9 mouse cellular contexts compared by ENCODE assay signal in genomic region chr2:30444006-30444405, GRCm38 (mm10). TPM values are rescaled to one million over a fixed set of nuclear protein-coding genes. Genes with fewer than 3 reads are reported as not detected.
DNase-seq lines count a peak whose midpoint lies in the region; ATAC-seq and TF ChIP-seq lines count a peak whose summit lies in the region.
"Had no signal": no experiment of that assay in that cellular context is flagged by ENCODE, and none has a peak within 500 bp of the region (broad histone marks: within the 10 kb centered on the region; RNA-seq: fewer than 3 reads in every experiment).

No protein-coding gene starts in this region.

- peak overlapping the region; percentile 70; the same call in 1 of the 2 replicates for H3K4me2 ChIP-seq in lung, embryonic 15.5 days
- H3K4me2 ChIP-seq in intestine, embryonic 14.5 days (ENCODE audit: low read length) = peak overlapping the region; percentile 75
- H3K4me2 ChIP-seq in myocyte (ENCODE audit: low read depth) = peak overlapping the region; percentile 80

- no peak overlapping the region for H3K9ac ChIP-seq in heart, adult 2 months (ENCODE audit: low read depth, low read length)
- peak overlapping the region; percentile 23; the same call in 1 of the 2 replicates for H3K9ac ChIP-seq in lung, embryonic 15.5 days
- 0 out of 2 replicates have a peak overlapping the region, but pooled peaks have one; percentile 17 for H3K9ac ChIP-seq in intestine, embryonic 14.5 days (ENCODE audit: low read length)

- H3K27me3 ChIP-seq in heart, adult 2 months (ENCODE audit: control insufficient read depth, insufficient read depth, low read length) = no peaks in the 10 kb centered on the region
- no peaks in the 10 kb centered on the region for H3K27me3 ChIP-seq in lung, embryonic 15.5 days
- no peaks in the 10 kb centered on the region for H3K27me3 ChIP-seq in intestine, embryonic 14.5 days (replicated peaks; ENCODE audit: control insufficient read depth, insufficient read depth, low read length)
- no peaks in the 10 kb centered on the region for H3K27me3 ChIP-seq in myocyte (ENCODE audit: control insufficient read depth, insufficient read depth, insufficient read length)

- TF ChIP-seq POLR2A in heart, adult 2 months (IDR thresholded peaks at IDR 0.05; ENCODE audit: insufficient read depth, low read depth, low read length) = no peak
- no peak for TF ChIP-seq POLR2A in myocyte (IDR thresholded peaks at IDR 0.05; ENCODE audit: insufficient read length, low read depth)

- DNase-seq in heart, adult 2 months = no peak
- DNase-seq in heart, postnatal 25 days (ENCODE audit: low spot score) = no peak
- no peak for DNase-seq in lung, postnatal 25 days (ENCODE audit: low spot score)
- no peak for DNase-seq in intestine, embryonic 14.5 days (ENCODE audit: low spot score)
- no peak for DNase-seq in right cerebral cortex, adult 18-20 months
- DNase-seq: thymus, adult 18-20 months had no signal

- intact Hi-C loops in heart, adult 2 months (cut with DNase I) = loop anchor here (5.0 kb wide), 1 partner anchor 103 kb away; no protein-coding TSS in a partner anchor
- intact Hi-C loops in heart, postnatal 25 days (cut with DNase I) = no loop called here

- peak overlapping the region; percentile 97 for H3K27ac ChIP-seq in heart, adult 2 months
- peak overlapping the region; percentile 99 for H3K27ac ChIP-seq in lung, embryonic 15.5 days
- H3K27ac ChIP-seq in intestine, embryonic 14.5 days (ENCODE audit: low read depth) = peak overlapping the region; percentile 100

- no peak for TF ChIP-seq CTCF in heart, adult 2 months (IDR thresholded peaks at IDR 0.05)

- H3ac ChIP-seq in myocyte (ENCODE audit: control insufficient read depth, insufficient read length) = no peak overlapping the region

- peaks cover 20% of the 10 kb centered on the region for H3K36me3 ChIP-seq in heart, adult 2 months (ENCODE audit: control insufficient read depth, insufficient read depth, low read length)
- H3K36me3 ChIP-seq in lung, embryonic 15.5 days = peaks cover 46% of the 10 kb centered on the region
- peaks cover 57% of the 10 kb centered on the region for H3K36me3 ChIP-seq in intestine, embryonic 14.5 days (ENCODE audit: control insufficient read depth, insufficient read depth, low read length)
- peaks cover 9% of the 10 kb centered on the region for H3K36me3 ChIP-seq in myocyte (ENCODE audit: control insufficient read depth, insufficient read depth)

- H3K4me3 ChIP-seq in heart, adult 2 months = no peak overlapping the region
- no peak overlapping the region for H3K4me3 ChIP-seq in lung, embryonic 15.5 days
- peak overlapping the region; percentile 0; the same call in 1 of the 2 replicates for H3K4me3 ChIP-seq in intestine, embryonic 14.5 days (ENCODE audit: low read depth, low read length)
- no peak overlapping the region for H3K4me3 ChIP-seq in myocyte

- no peaks in the 10 kb centered on the region for H3K79me2 ChIP-seq in heart, adult 2 months (replicated peaks; ENCODE audit: control insufficient read depth, insufficient read depth, low read length)
- peaks cover 13% of the 10 kb centered on the region for H3K79me2 ChIP-seq in myocyte (ENCODE audit: control insufficient read depth, insufficient read depth)

- peaks cover 71% of the 10 kb centered on the region for H3K4me1 ChIP-seq in heart, adult 2 months (ENCODE audit: control insufficient read depth, insufficient read depth, low read length)
- peaks cover 75% of the 10 kb centered on the region for H3K4me1 ChIP-seq in lung, embryonic 15.5 days
- H3K4me1 ChIP-seq in intestine, embryonic 14.5 days (replicated peaks; ENCODE audit: control insufficient read depth, insufficient read depth, low read length) = peaks cover 62% of the 10 kb centered on the region

- no peak for ATAC-seq in lung, embryonic 15.5 days (ENCODE audit: borderline replicate concordance, extremely low read depth, low FRiP score, low TSS enrichment)
- ATAC-seq in intestine, embryonic 14.5 days (replicated peaks; ENCODE audit: low FRiP score, low TSS enrichment, low read depth) = no peak
- no peak for ATAC-seq in megakaryocyte-erythroid progenitor cell, adult 5-6 weeks (replicated peaks; ENCODE audit: low FRiP score, low TSS enrichment, poor library complexity, severe bottlenecking)

- WGBS in heart, adult 2 months = 35% methylated on average over 5 of the region's 5 CpGs
- 37% methylated on average over 5 of the region's 5 CpGs for WGBS in lung, embryonic 15.5 days
- 34% methylated on average over 5 of the region's 5 CpGs for WGBS in intestine, embryonic 14.5 days

- TF ChIP-seq EP300 in heart, adult 2 months (IDR thresholded peaks at IDR 0.05; ENCODE audit: insufficient read depth, low read depth, low read length) = no peak

- H3K9me3 ChIP-seq in lung, embryonic 15.5 days = no peaks in the 10 kb centered on the region
- H3K9me3 ChIP-seq in intestine, embryonic 14.5 days (ENCODE audit: control insufficient read depth, low read length) = no peaks in the 10 kb centered on the region

TF ChIP-seq in myocyte, 11 proteins besides CTCF, POLR2A, EP300 and RAD21:
- no peak for TF ChIP-seq USF1 (IDR thresholded peaks at IDR 0.05; ENCODE audit: low read depth)
- no peak for TF ChIP-seq MYOD1 (IDR thresholded peaks at IDR 0.05; ENCODE audit: control insufficient read depth in 1 of 3, insufficient read length in 2 of 3, low read depth in 2 of 3)
- no peak for TF ChIP-seq POLR2AphosphoS2 (IDR thresholded peaks at IDR 0.05; ENCODE audit: insufficient read length, low read depth)
- no peak for TF ChIP-seq MAX (IDR thresholded peaks at IDR 0.05; ENCODE audit: low read depth)
- TF ChIP-seq E2F4 (IDR thresholded peaks at IDR 0.05; ENCODE audit: insufficient read depth) = no peak
- TF ChIP-seq TCF3 (IDR thresholded peaks at IDR 0.05; ENCODE audit: insufficient read length, low read depth) = no peak
- no peak for TF ChIP-seq TCF12 (IDR thresholded peaks at IDR 0.05; ENCODE audit: insufficient read depth, poor library complexity, severe bottlenecking)

RNA-seq across cellular contexts. Expression of gene Ptpa, which starts 28.2 kb away (rescaled TPM):
- total RNA-seq in heart, adult 2 months (2021) = 10 to 100 TPM; 82.7 to 91.2 TPM
- polyA plus RNA-seq in heart, adult 2 months (2012; rRNA removed) = 88.7 and 107 TPM in 2 replicates
- 10 to 100 TPM; 91.2 to 92.3 TPM for total RNA-seq in heart, postnatal 25 days (2021)
- 164 and 165 TPM in 2 replicates for polyA plus RNA-seq in lung, embryonic 15.5 days (2015; fragmentation: Nextera tagmentation; extraction: Ambion mirVana)
- polyA plus RNA-seq in intestine, embryonic 14.5 days (2014; fragmentation: Nextera tagmentation; extraction: Ambion mirVana) = 76.6 and 78.2 TPM in 2 replicates
- 151 TPM for polyA plus RNA-seq in myocyte (2012; fragmentation: generic; extraction: Trizol)
- 228 and 237 TPM in 2 replicates for total RNA-seq in megakaryocyte-erythroid progenitor cell, adult 5-6 weeks (2014; fragmentation: Nextera tagmentation)
- total RNA-seq in megakaryocyte-erythroid progenitor cell, adult 5-6 weeks (2017) = 74.1 and 93.5 TPM in 2 replicates

RNA-seq across cellular contexts. Expression of gene Crat, which starts 28.4 kb away (rescaled TPM):
- total RNA-seq in heart, adult 2 months (2021) = 100 to 1,000 TPM; 452 to 542 TPM
- polyA plus RNA-seq in heart, adult 2 months (2012; rRNA removed) = 695 and 713 TPM in 2 replicates
- total RNA-seq in heart, postnatal 25 days (2021) = 100 to 1,000 TPM; 433 to 486 TPM
- polyA plus RNA-seq in lung, embryonic 15.5 days (2015; fragmentation: Nextera tagmentation; extraction: Ambion mirVana) = 32.0 and 34.1 TPM in 2 replicates
- 22.6 and 25.3 TPM in 2 replicates for polyA plus RNA-seq in intestine, embryonic 14.5 days (2014; fragmentation: Nextera tagmentation; extraction: Ambion mirVana)
- 42.2 TPM for polyA plus RNA-seq in myocyte (2012; fragmentation: generic; extraction: Trizol)
- 24.3 and 29.2 TPM in 2 replicates for total RNA-seq in megakaryocyte-erythroid progenitor cell, adult 5-6 weeks (2014; fragmentation: Nextera tagmentation)
- total RNA-seq in megakaryocyte-erythroid progenitor cell, adult 5-6 weeks (2017) = 11.2 and 16.0 TPM in 2 replicates

RNA-seq across cellular contexts. Expression of gene Ier5l, which starts 30.0 kb away (rescaled TPM):
- 1 to 10 TPM; 2.8 to 3.0 TPM for total RNA-seq in heart, adult 2 months (2021)
- 3.4 and 5.6 TPM in 2 replicates for polyA plus RNA-seq in heart, adult 2 months (2012; rRNA removed)
- total RNA-seq in heart, postnatal 25 days (2021) = 1 to 10 TPM; 4.1 to 6.9 TPM
- 2.0 and 2.8 TPM in 2 replicates for polyA plus RNA-seq in lung, embryonic 15.5 days (2015; fragmentation: Nextera tagmentation; extraction: Ambion mirVana)
- polyA plus RNA-seq in intestine, embryonic 14.5 days (2014; fragmentation: Nextera tagmentation; extraction: Ambion mirVana) = 2.1 TPM in 2 replicates
- polyA plus RNA-seq in myocyte (2012; fragmentation: generic; extraction: Trizol) = 20.5 TPM
- not detected in 2 replicates for total RNA-seq in megakaryocyte-erythroid progenitor cell, adult 5-6 weeks (2014; fragmentation: Nextera tagmentation)
- total RNA-seq in megakaryocyte-erythroid progenitor cell, adult 5-6 weeks (2017) = 0.56 TPM in 1 of 2 replicates, not detected in the other

RNA-seq across cellular contexts. Expression of gene Dolpp1, which starts 52.0 kb away (rescaled TPM):
- total RNA-seq in heart, adult 2 months (2021) = 1 to 10 TPM; 5.9 to 9.0 TPM
- polyA plus RNA-seq in heart, adult 2 months (2012; rRNA removed) = 23.5 and 25.1 TPM in 2 replicates
- 10 to 100 TPM in 1 of 2 experiments, 1 to 10 TPM in 1; 8.3 to 10.4 TPM for total RNA-seq in heart, postnatal 25 days (2021)
- polyA plus RNA-seq in lung, embryonic 15.5 days (2015; fragmentation: Nextera tagmentation; extraction: Ambion mirVana) = 37.7 and 46.9 TPM in 2 replicates
- 40.0 and 41.7 TPM in 2 replicates for polyA plus RNA-seq in intestine, embryonic 14.5 days (2014; fragmentation: Nextera tagmentation; extraction: Ambion mirVana)
- 15.7 TPM for polyA plus RNA-seq in myocyte (2012; fragmentation: generic; extraction: Trizol)
- total RNA-seq in megakaryocyte-erythroid progenitor cell, adult 5-6 weeks (2014; fragmentation: Nextera tagmentation) = 24.0 and 29.0 TPM in 2 replicates
- total RNA-seq in megakaryocyte-erythroid progenitor cell, adult 5-6 weeks (2017) = 16.3 and 19.7 TPM in 2 replicates

Comparison
In these comparisons a context has a peak if more than half of its experiments do, and no peak if none do; other contexts are left out.
1. RNA of gene Crat, which starts 28.4 kb away (polyA plus RNA-seq): 695 to 713 TPM in heart, adult 2 months; 42.2 TPM in myocyte (single experiment), 32.0 to 34.1 TPM in lung, embryonic 15.5 days and 22.6 to 25.3 TPM in intestine, embryonic 14.5 days; every median in the first group is over 10 times any median in the second.
2. Peak in every context shown above with its lines, with median percentiles within 50 percentile points of each other: H3K27ac ChIP-seq and H3K4me2 ChIP-seq.